Mouse (Mus musculus): Measurements from ENCODE around the gene Hfe. TPM values are rescaled to one million over a fixed set of nuclear protein-coding genes. Genes with fewer than 3 reads are reported as not detected.
A peak's percentile ranks its signal among the peaks of the same experiment; 100 is the strongest.
"Not testable (repeated sequence)": the region's sequence is repeated elsewhere in the genome, so short reads cannot be mapped to it uniquely, and the experiment has no call there.

Hfe gene
- total and polyA plus RNA-seq, 3 experiments, result 0.08 to 1.0 (median 0.39) TPM

- TF ChIP-seq MXI1 (IDR thresholded peaks at IDR 0.05; ENCODE audit: low read depth, low read length), result no peak
- TF ChIP-seq SMC3 (IDR thresholded peaks at IDR 0.05; ENCODE audit: low read depth, low read length), result no peak
- peak; percentile 37; the same call in 1 of the 2 replicates for TF ChIP-seq ETS1 (conservative IDR thresholded peaks at IDR 0.05; ENCODE audit: low read depth, low read length)
- no peak for TF ChIP-seq GABPA (IDR thresholded peaks at IDR 0.05; ENCODE audit: insufficient replicate concordance, low read depth, low read length)
- peak; percentile 67 for TF ChIP-seq MEF2A (IDR thresholded peaks at IDR 0.05; ENCODE audit: borderline replicate concordance, low read depth, low read length)
- TF ChIP-seq MAZ (IDR thresholded peaks at IDR 0.05; ENCODE audit: low read depth, low read length), result no peak
- no peak for TF ChIP-seq ZMIZ1 (IDR thresholded peaks at IDR 0.05; ENCODE audit: low read depth, low read length)
- no peak for TF ChIP-seq POLR2A (IDR thresholded peaks at IDR 0.05; ENCODE audit: low read depth, low read length)
- no peak for TF ChIP-seq CHD1 (IDR thresholded peaks at IDR 0.05; ENCODE audit: low read depth, low read length)
- TF ChIP-seq MAX (IDR thresholded peaks at IDR 0.05; ENCODE audit: low read length), result no peak
- no peak for TF ChIP-seq MYC (IDR thresholded peaks at IDR 0.05; ENCODE audit: low read depth, low read length)
- no peak for TF ChIP-seq ZKSCAN1 (IDR thresholded peaks at IDR 0.05; ENCODE audit: borderline replicate concordance, low read depth, low read length)
- TF ChIP-seq RAD21 (IDR thresholded peaks at IDR 0.05; ENCODE audit: low read depth, low read length), result no peak
- TF ChIP-seq EP300 (IDR thresholded peaks at IDR 0.05; ENCODE audit: low read length), result peak; percentile 95
- TF ChIP-seq SIN3A (IDR thresholded peaks at IDR 0.05; ENCODE audit: low read length), result no peak
- no peak for TF ChIP-seq USF1 (IDR thresholded peaks at IDR 0.05; ENCODE audit: low read depth, low read length)
- no peak for TF ChIP-seq JUN (IDR thresholded peaks at IDR 0.05; ENCODE audit: insufficient read depth, low read depth, low read length)
- peak; percentile 67 for TF ChIP-seq ZNF384 (IDR thresholded peaks at IDR 0.05; ENCODE audit: low read depth, low read length)
Observed at GRCm38 (mm10) chr13:23705751-23706356, 4.8 kb downstream of the Hfe start (continued).

GRCm38 (mm10) chr13:23702801-23703200 is 7.9 kb downstream of the Hfe start:
- H3K27ac ChIP-seq (ENCODE audit: insufficient read depth, low read depth); H3K9me3 ChIP-seq (replicated peaks; ENCODE audit: low read length); H3K27me3 ChIP-seq (replicated peaks); H3K4me3 ChIP-seq (replicated peaks in 1 of 3; ENCODE audit: low read depth in 2 of 3, low read length in 2 of 3, poor library complexity in 1 of 3); DNase-seq (ENCODE audit: extremely low read depth); H3K9ac ChIP-seq (ENCODE audit: insufficient read depth, low read depth); dilution Hi-C loops (cut with MboI; ENCODE audit: extremely low pct_ligation_motif_present, extremely low pct_unique_long_range_greater_than_20kb, low sequenced_read_pairs); H3K4me2 ChIP-seq (ENCODE audit: insufficient read depth, low read depth, poor library complexity, severe bottlenecking); H3K36me3 ChIP-seq (replicated peaks in 1 of 2; ENCODE audit: control insufficient read depth in 1 of 2, insufficient read depth in 1 of 2, low read length in 1 of 2); H3K79me2 ChIP-seq (replicated peaks; ENCODE audit: control insufficient read depth, extremely low read depth, insufficient read depth, poor library complexity, severe bottlenecking): not testable (repeated sequence)
- peaks cover 14 to 75% of the 10 kb centered on the region in 2 experiments for H3K4me1 ChIP-seq (ENCODE audit: control insufficient read depth in 1 of 2, insufficient read depth in 2 of 2)
- in situ Hi-C loops (cut with MboI; ENCODE audit: low pct_ligation_motif_present, low pct_unique_long_range_greater_than_20kb, low sequenced_read_pairs), result loop anchor here (5.0 kb wide), 1 partner anchor 34 kb away; the partner anchor contains the start of gene Hist1h1c

DNA sequence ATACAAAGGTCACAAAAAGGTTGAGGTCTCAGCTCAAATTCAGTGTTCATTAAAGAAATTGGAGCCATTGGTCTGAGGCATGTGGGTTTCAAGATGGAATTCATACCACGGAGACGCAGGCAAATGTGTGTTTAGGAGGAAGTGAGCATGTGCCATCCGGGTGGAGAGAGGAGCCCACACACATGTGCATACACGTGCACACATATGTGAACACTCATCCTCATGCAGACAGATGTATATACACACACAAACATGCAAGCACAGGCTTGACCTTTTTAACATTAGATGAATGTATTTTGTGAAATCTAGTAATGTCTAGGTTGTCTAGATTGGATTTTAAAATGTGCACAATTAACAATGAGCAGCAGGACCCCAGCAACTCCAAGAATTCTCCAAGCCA is 8.4 kb downstream of the Hfe start:
- Histone ChIP-seq H3K9me3 (replicated peaks; ENCODE audit: low read length) (no peaks in the 10 kb centered on the region), H3K4me1 (ENCODE audit: control insufficient read depth in 1 of 2, insufficient read depth in 2 of 2) (peaks cover 14 to 74% of the 10 kb centered on the region in 2 experiments), H3K27me3 (replicated peaks) (no peaks in the 10 kb centered on the region), H3K36me3 (replicated peaks in 1 of 2; ENCODE audit: control insufficient read depth in 1 of 2, insufficient read depth in 1 of 2, low read length in 1 of 2) (no peaks in the 10 kb centered on the region), H3K27ac (ENCODE audit: insufficient read depth, low read depth) (no peak overlapping the region), H3K4me2 (ENCODE audit: insufficient read depth, low read depth, poor library complexity, severe bottlenecking) (no peak overlapping the region), H3K9ac (ENCODE audit: insufficient read depth, low read depth) (no peak overlapping the region), H3K79me2 (replicated peaks; ENCODE audit: control insufficient read depth, extremely low read depth, insufficient read depth, poor library complexity, severe bottlenecking) (no peaks in the 10 kb centered on the region), H3K4me3 (replicated peaks in 1 of 3; ENCODE audit: low read depth in 2 of 3, low read length in 2 of 3, poor library complexity in 1 of 3) (no peak overlapping the region)
- no peak for DNase-seq (ENCODE audit: extremely low read depth)
- in situ Hi-C loops (cut with MboI; ENCODE audit: low pct_ligation_motif_present, low pct_unique_long_range_greater_than_20kb, low sequenced_read_pairs), result loop anchor here (5.0 kb wide), 1 partner anchor 35 kb away; the partner anchor contains the start of gene Hist1h1c
- dilution Hi-C loops (cut with MboI; ENCODE audit: extremely low pct_ligation_motif_present, extremely low pct_unique_long_range_greater_than_20kb, low sequenced_read_pairs), result no loop called here
- TF ChIP-seq BHLHE40 (IDR thresholded peaks at IDR 0.05; ENCODE audit: low read depth, low read length), result peak; percentile 73
- TF ChIP-seq USF2 (conservative IDR thresholded peaks at IDR 0.05; ENCODE audit: low read depth, low read length), result no peak

All from CH12.LX (cell line).